ENCODE assay signal across 22 mouse cellular contexts in genomic region chr11:112609277-112609676, GRCm38 (mm10).
"Had no signal": no experiment of that assay in that cellular context is flagged by ENCODE, and none has a peak within 500 bp of the region (broad histone marks: within the 10 kb centered on the region; RNA-seq: fewer than 3 reads in every experiment).

No protein-coding gene starts in this region.

- H3K4me3 ChIP-seq: lung, embryonic 15.5 days; megakaryocyte, embryonic 14.5 days; myocyte; neural tube, embryonic 13.5 days; neural tube, embryonic 15.5 days had no signal

- H3K9ac ChIP-seq: liver, postnatal 0 days; lung, embryonic 15.5 days; neural tube, embryonic 13.5 days; neural tube, embryonic 15.5 days had no signal

- H3K9me3 ChIP-seq: lung, embryonic 15.5 days; neural tube, embryonic 13.5 days; neural tube, embryonic 15.5 days had no signal

- DNase-seq: liver, postnatal 0 days; lung, adult 2 months; lung, postnatal 14 days; lung, postnatal 36 days; midbrain, embryonic 14.5 days; retina, postnatal 1 day; right cerebral cortex, adult 18-20 months; right cerebral cortex, postnatal 25 days; right cerebral cortex, postnatal 4 days; spleen, adult 18-20 months; thymus, adult 2 months; thymus, postnatal 25 days; thymus, postnatal 4 days had no signal

- H3K4me1 ChIP-seq: megakaryocyte, embryonic 14.5 days; neural tube, embryonic 13.5 days; neural tube, embryonic 15.5 days had no signal

- H3K36me3 ChIP-seq: lung, embryonic 15.5 days; neural tube, embryonic 13.5 days; neural tube, embryonic 15.5 days had no signal

- H3K27ac ChIP-seq: lung, embryonic 15.5 days; macrophage; neural tube, embryonic 13.5 days; neural tube, embryonic 15.5 days had no signal

- H3K4me2 ChIP-seq: lung, embryonic 15.5 days; midbrain, embryonic 11.5 days; neural tube, embryonic 13.5 days; neural tube, embryonic 15.5 days had no signal

- ATAC-seq: liver, postnatal 0 days; lung, postnatal 0 days; midbrain, embryonic 16.5 days had no signal

- H3K27me3 ChIP-seq: lung, embryonic 15.5 days; megakaryocyte, embryonic 14.5 days; neural tube, embryonic 13.5 days; neural tube, embryonic 15.5 days had no signal
